Mouse (Mus musculus): Measurements from ENCODE around the gene Pheta1. TPM values are rescaled to one million over a fixed set of nuclear protein-coding genes. Genes with fewer than 3 reads are reported as not detected.

The Pheta1 gene
- total RNA-seq, 2 experiments from 2014 or later: 6.4 to 8.3 TPM

DNA sequence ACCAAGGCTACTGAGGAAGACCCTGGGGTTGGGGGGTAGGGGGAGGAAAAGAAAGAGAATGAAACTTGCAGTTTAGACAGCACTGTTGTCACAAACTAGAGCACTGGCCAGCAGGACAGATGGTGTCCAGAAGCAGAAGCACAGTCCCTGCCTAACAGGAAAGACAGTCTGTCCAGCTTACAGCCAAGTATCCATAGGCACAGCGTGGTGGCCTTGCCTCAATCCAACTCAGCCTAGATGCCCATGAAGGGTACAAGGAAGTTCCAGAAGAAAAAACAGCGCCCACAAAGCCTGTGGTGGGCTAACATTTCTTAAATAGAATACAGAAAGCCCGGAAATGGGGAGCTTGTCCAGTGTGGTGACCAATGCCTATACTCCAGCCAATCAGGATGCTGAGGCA is 23.2 kb upstream of the Pheta1 start:
- DNase-seq: no peak

DNA sequence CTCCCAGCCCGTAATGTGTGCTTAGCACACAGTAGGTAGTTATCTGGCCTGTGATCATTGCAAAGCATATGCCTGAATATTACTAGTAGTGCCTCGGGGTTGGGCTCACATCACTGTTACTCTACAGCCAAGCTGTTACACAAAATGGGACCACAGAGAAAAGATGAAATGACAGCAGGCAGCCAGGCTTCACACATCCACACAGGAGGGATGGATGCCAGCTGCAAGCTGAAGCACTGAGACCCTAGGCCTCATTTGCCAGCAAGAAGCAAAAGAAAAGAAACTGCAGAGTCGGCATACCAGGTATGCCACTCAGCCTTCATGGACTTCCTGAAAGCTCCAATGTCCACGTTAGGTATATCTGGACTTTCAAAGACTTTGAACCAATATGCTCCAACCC is 20.9 kb upstream of the Pheta1 start:
- DNase-seq: no peak

DNA sequence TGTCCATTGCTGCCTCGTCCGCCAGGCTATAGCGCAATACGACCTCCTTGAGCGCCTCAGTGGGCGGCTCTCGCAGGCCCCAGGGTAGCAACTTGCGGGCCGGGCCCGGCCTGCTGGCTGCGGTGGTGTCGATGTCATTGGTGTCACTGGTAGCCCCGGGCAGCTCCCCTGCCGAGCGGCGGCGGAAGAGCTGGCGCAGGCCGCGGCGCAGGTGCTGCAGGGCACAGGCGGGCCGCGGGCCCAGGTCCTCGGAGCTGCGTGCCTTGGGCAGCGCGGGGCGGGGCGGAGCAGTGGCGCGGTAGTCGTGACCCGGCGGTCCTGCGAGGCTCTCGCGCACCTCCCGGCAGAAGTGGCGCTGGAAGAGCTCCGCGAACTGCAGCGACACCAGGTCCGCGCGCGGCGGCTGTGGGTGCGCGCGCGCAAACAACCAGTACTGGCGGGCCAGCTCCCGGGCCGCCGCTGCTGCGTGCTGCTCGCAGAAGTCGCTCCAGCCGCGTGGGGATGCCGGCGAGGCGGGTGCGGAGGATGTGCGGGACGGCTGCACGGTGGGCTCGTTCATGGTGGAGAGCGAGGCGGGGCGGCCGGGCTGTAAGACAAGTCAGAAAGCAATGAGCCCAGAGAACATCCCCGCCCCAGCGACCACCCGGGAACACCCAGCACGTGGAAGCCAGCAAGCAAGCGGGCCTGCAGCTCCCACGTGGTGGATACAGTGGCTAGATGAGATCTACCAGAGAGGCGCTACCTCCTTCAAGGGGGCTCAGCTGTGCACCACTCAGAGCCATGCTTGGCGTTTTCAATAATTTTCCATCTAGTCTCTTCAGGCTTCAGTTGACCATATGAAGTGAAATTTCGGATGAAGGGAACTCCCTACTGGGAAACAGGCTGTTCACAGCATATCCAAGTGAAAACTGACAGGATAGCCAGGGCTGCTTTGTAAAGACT is 20.0 kb upstream of the Pheta1 start:
- no peak for DNase-seq

DNA sequence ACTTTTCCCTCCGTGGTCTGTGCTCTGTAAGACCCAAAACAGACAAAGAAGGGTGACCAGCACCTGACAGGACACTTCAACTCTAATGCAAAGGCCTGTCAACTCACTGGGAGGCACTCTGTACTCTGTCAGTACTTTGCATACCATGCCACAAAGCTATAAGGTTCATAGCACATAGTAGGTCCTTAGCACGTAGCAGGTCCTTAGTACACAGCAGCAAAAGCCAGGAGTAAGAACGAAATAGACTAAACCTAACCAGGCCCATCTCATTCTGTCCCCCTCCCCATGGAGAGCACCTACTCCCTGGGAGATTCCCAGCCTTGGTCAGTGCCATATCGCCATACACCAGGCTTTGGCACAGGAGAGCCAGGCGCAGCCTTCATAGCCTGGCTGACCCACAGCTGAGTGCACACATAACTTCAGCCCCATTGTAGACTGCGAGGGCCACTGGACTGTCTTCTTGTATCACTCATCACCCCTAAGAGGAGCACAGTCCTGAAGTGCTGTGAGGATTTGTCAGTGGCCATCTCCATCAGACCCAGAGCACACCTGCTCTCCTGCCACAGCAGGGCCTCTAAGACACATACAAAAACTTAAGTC is 17.7 kb upstream of the Pheta1 start:
- no peak for DNase-seq

DNA sequence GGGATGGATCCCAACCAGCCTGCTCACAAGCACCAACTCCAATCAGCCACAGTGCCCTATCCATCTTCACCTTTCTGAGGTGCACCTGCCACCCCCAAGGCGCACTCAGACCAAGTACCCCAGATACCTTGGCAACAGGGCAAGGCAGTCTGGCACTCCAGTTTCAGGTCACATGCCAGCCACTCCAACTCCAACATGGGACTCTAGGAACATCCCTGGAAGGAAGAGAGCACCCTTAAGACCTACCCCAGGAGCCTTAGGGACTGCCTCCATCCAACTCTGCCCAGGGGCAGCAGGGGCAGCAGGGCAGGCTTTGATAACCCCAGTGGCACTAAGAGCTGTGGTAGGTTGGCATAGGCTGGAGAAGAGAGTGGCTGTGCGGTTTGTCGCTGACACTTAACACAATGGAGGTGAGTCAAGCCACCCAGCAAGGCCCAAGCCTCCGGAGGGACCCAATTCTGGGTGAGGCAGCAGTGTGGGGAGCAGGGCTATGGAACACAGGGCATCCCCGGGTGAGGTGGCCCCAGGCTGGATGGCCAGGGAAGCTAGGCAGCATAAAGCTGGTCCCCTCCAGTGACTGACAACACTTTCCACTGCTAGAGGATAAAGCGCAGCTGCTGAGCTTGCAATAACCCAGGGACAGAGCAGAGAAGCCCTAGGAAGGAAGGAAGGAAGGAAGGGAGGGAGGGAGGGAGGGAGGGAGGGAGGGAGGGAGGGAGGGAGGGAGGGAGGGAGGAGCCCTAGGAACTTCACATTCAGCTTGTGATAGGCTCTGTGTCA is 16.2 kb upstream of the Pheta1 start:
- no peak for DNase-seq

DNA sequence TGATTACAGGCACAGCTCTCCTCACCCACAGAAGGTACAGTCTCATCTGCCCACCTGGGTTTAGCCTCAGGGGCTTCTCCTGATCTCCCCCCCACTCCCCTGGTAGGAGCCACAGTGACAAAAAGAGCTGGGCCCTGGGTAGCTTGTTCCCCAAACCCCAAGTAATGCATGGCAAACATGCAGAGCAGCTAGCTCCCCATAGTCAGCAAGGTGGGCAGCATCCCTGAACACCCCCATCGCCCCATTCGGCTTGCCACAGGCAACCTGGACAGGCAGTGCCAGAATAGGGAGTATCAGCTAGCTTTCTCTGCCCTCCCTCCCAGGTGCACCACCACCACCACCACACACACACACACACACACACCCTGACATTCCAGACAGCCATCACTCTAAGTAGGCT is 15.6 kb upstream of the Pheta1 start:
- DNase-seq: no peak

DNA sequence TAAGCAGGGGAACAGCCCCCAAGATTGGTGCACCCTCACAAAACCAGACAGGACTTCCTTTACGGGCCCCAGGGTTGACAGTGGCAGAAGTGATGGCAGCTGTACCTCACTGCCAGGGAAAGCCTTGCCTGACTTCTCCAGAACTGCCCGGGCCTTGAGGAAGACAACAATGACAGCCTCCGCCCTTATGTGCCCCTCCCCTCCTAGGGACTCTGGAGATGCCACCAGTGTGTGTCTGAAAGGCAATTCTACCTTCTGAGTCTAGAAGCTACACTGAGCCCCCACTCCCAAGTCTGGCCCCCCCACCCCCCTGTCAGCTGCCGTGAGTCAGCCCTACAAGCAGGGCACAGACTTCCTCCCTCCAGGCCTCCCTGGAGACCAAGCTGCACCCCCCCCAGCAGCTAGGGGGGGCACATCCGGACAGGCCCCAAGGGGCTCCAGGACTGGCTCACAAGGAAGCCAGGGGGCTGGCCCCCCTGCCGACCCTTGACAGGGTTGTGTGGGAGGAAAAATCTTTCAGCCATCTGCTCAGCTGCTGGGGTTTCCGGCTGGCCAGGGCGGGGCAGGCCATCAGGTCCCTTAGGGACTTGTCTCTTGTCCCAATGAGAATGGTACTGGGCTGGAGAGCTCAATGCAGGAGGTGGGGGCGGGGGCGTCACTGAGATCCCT is 15.1 kb upstream of the Pheta1 start:
- peak; percentile 80 to 93 for DNase-seq

DNA sequence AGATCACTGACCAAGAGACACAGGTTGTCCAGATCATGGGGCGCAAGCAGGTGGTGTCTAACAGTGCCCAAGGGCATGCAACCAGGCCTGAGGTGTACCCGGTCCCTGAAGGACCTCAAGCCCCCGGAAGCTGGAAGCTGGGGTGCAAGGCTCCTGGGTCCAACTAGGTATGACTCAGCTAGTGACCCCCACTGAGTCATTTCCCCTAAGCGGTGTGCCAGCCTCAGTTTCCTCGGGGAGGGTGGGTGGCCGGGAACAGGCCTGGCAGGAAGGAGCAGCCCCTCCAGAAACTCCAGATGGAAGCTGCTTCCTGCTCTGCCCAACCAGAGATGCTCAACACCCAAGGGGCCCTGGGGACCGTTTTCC is 14.6 kb upstream of the Pheta1 start:
- no peak for DNase-seq

DNA sequence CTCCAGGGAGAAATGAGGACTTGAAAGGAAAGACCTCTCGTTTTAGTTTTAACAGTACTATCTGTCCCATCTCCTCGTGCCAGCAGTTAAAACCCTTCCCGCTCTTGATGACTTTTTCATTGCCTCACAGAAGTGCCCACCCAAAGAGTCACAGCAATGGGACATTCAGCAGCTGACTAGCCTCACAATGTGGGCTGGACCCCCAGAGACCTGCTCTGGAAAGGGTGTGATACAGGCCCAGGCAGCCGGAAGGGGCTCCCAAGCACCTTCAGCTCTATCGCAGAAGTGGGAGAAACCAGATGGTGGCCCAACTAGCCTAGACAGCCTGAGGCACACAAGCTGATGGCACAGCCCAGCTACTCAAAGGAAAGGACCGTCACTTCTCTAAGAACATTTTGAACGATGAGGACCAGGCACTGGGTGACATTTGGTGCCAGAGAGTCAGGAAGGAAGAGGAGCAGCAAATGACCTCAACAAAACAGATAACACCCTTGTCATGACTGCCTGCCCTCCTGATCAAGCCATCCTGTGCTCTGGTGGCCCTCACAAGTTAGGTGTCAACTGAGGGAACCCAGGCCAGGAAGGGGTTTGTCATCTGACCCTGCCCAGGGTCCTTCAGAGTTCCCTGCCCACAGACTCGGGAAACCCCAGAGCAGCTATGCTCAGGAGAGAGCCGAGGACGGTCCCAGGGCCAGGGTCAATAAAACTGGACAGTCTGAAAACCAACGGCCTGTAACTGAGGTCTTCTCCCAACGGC is 13.6 kb upstream of the Pheta1 start:
- DNase-seq: no peak

DNA sequence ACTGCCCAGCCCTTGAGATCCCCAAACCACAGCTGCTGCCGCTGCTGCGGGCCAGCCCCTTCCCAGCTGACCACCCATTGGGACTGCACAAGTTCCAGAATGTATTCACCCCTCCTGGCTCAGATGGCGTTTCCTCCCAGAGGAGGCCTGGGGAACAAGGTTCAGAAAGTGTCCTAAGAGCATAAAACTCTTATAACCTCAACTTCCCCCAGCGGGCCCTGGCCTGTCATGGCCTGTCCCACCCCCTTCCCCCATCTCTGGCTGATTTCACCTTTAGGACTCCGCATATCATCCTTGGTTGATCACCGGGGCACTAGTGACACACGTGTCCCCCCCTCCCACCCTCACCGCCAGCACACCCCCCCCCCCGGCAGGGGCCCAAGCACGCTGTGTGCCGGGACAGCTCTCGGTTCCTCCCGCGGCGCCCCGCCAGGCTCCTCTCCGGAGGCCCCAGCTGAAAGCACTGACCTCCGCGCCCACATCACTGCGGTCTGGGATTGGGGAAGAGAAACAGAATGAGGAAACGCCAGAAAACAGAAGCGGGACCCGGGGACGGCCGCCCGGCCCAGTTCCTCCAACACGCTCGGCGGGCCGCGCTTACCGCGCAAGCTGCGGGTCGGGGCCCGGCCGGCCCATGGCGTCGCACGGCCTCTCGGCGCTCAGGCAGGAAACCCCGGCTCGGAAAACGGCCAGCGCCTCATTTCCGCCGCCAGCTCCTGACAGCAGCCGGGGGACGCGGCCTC is 12.7 kb upstream of the Pheta1 start:
- DNase-seq: peak; percentile 87 to 89

DNA sequence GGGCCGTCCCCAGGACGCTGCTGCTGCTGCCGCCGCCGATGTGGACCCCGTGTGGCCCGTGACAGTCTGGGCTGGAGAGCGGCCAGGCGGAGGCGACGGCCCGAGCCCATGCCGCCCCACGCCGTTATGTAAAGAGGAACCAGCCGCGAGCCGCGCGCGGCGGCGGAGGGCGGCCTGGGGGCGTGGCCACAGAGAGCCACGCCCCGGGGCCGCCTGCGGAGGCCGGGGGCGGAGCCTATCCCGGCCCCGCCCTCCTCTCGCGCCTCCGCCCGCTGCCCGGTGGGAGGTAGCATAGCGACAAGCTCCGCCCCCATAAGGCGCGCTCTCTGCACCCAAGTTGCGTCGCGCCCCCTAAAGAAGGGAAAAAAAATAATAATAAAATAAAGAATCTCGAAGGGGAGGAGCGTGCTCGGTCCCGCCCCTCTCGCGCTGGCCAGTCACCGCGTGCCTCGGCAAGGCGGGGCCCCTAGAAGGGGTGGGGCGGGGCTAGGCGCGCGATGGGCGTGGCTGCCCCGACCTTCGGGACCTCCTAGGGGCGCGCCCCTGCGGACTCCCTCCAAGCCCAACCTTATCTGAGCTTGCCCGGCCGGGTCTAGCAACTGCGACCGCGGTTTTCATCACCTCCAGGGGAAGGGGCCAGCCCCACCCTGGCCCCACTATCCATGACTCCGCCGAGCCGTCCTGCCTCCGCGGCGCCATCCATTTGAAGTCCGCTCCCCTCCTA is 11.9 kb upstream of the Pheta1 start:
- DNase-seq: peak; percentile 93 to 96

DNA sequence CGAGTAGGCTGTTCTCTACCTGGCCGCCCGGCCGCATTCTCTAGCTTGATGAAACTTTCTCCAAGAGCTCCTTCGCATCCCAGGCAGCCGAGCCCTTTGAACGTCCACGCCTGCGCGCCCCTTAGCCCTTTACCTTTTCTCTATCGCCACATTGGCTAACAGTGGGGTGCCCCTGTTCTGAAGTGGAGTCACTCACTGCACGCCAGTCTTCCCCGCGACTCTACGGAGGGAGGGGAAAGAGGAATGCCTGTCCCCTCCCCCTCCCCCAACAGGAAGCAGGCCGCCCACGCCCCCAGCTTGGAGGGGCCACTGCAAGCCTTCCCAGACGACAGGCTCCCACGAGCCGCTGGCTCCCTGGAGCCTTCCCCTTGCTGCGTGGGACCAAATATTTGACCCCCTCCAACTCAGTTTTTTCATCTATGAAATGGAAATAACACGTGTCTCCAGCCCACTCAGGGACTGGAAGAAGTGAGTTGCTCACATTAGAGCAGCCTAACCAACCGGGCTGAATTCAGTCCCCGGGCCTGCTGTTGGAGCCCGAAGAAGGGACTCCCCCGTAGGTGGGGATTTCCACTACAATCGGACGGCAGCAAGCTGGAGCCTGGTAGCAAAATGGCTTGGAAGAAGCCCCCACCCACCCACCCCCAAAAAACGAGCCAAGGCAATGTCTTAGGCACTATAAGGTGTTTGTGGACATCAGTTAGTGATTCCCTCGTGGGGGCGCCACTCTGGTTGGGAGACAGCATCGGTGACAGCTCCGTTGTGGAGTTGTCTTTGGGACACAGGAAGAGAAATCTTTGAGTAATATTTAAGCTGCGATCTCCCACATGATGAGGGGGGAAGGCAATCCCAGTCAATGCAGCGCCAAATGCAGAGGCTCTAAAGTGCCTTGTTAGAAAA is 11.1 kb upstream of the Pheta1 start, which contains the start of gene Sh2b3:
Sh2b3 (minus strand) TSS at position 206 of the 900 bp plus-strand sequence.
- DNase-seq: peak; percentile 56 to 78

DNA sequence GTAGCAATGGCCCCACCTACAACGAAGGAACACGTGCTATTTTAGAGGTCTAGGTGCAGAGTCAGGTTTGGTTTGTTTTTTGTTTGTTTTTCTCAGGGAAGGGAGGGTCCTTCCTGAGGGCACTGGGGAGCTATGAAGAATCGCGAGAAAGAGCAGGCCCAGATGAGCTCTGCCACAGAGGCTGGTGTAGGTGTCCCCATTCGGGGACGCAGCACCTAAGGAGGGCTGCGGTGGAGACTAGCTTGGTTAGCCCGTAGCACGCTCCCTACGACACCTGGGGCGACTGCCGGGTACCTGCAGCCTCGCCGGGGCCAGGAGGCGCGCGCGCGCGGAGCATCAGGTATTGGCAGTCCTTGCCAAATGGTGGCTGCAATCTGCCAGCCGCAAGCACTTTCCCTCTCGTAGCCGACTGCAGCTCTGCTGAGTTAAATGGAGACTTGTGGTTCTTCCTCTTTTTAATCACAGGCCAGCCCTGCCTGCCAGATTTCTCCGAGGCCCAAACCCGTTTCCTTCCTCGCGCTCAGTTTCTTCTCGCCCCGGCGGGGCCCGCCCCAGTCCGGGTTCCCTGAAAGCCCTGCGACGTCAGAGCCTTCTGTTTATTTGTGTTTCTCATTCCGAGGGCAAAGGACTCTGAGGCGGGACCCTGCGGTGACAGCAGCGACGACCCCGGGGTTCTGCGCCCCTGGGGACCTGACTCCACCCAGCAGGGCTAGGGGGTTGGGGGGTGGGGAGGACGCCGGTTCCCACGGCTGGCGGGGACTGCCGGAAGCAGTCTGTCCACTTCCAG is 10.2 kb upstream of the Pheta1 start:
- peak; percentile 82 to 91 for DNase-seq

DNA sequence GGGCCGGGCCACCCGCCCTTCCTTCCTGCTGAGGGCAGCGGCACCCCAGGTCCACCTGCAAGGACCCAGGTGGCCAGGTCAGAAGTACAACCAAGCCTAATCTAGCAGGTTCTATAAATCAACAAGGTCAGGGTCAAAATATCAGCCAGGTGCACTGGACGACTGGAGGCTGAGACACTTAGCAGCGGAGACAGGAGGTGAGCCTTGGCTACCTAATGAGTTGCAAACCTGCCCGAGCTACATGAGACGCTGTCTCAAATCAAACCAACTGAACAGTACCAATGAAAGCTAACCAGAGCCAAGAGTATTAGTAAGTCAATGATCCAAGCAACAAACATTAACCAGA is 9.7 kb upstream of the Pheta1 start:
- no peak for DNase-seq

DNA sequence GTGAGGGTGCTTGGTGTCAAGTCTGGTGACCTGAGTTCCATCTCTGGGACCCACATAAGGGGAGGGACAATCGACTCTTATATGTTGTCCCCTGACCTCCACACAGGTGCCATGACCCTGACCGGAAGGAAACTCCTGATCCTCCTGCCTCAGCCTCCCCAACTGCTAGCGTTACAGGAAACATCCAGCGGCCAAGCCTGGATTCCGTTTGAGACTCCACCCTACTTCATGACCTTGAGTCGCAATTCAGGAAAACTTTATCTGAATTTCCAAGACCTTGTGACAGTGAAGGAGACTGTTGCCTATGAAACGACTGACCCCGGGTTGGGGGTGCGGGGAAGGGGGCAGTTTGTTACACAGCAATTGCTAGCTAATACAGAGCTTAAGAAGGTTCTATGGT is 7.3 kb upstream of the Pheta1 start:
- no peak for DNase-seq

DNA sequence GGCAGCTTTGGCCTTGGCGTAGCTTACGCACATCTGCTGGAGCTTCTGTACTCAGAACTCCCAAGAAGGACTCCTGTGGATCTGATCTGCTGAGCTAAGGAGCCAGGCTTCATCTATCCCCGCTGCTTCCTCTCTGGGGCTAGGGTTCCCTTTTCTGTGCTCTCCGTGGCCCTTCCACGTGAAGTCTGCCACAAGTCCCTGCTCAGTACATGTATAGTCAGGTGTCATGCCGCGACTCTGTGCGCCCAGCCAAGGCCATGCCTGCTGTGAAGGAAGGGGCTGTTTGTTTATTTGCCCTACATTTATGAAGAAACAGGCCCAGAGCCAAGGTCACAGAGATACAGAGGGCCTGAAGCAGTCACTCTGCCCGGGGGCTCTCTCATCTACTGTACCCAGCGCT is 6.8 kb upstream of the Pheta1 start:
- DNase-seq: peak in 1 of 2 experiments; percentile 49

DNA sequence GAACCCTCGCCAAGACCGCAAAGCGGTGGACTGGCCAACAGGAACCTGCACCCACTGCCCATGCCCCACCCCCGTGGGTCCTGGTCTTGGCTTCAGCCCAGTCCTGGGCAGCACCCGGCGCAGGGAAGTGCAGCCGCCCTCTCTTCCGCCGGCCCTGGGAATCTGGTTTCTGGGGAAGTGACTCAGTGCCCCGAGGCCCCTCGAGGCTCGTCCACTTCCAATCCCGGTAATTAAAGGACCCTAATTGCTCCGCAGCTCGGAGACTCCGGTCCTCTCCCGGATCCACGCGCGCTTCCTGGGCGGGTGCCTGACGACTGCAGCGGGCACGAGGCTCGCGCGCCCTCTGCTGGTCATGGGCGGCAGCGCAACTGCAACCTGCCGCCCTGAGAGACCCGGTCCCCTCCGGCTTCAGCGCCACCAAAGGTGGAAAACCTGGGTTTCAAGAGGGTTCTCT is 6.1 kb upstream of the Pheta1 start:
- peak; percentile 89 to 92 for DNase-seq

All from heart, adult 18-20 months (tissue).